ENCODE assay signal across 11 mouse cellular contexts in genomic region chr7:101466581-101467081, GRCm38 (mm10). TPM values are rescaled to one million over a fixed set of nuclear protein-coding genes. Genes with fewer than 3 reads are reported as not detected.
DNase-seq lines count a peak whose midpoint lies in the region; ATAC-seq and TF ChIP-seq lines count a peak whose summit lies in the region.
"Had no signal": no experiment of that assay in that cellular context is flagged by ENCODE, and none has a peak within 500 bp of the region (broad histone marks: within the 10 kb centered on the region; RNA-seq: fewer than 3 reads in every experiment).

No protein-coding gene starts in this region.

- 0 out of 2 replicates have a peak, but pooled peaks have one; percentile 55 for TF ChIP-seq EP300 in heart, adult 2 months (IDR thresholded peaks at IDR 0.05; ENCODE audit: insufficient read depth, low read depth, low read length)
- no peak for TF ChIP-seq EP300 in stomach, postnatal 0 days (optimal IDR thresholded peaks at IDR 0.05)

- no peak overlapping the region for H3K9ac ChIP-seq in heart, adult 2 months (ENCODE audit: low read depth, low read length)
- H3K9ac ChIP-seq in stomach, postnatal 0 days (ENCODE audit: low read length) = no peak overlapping the region

- H3K27me3 ChIP-seq in heart, adult 2 months (ENCODE audit: control insufficient read depth, insufficient read depth, low read length) = no peaks in the 10 kb centered on the region
- no peaks in the 10 kb centered on the region for H3K27me3 ChIP-seq in testis, adult 2 months (ENCODE audit: control insufficient read depth, insufficient read depth, low read length)
- no peaks in the 10 kb centered on the region for H3K27me3 ChIP-seq in stomach, postnatal 0 days (ENCODE audit: control insufficient read depth, insufficient read depth, low read length)

- TF ChIP-seq POLR2A in heart, adult 2 months (IDR thresholded peaks at IDR 0.05; ENCODE audit: insufficient read depth, low read depth, low read length) = no peak
- no peak for TF ChIP-seq POLR2A in testis, adult 2 months (IDR thresholded peaks at IDR 0.05; ENCODE audit: control insufficient read depth, low read depth, low read length)

- 45% methylated on average over 6 of the region's 6 CpGs for WGBS in heart, adult 2 months
- 83% methylated on average over 6 of the region's 6 CpGs for WGBS in stomach, postnatal 0 days

- H3K79me2 ChIP-seq in heart, adult 2 months (replicated peaks; ENCODE audit: control insufficient read depth, insufficient read depth, low read length) = no peaks in the 10 kb centered on the region

- H3K4me3 ChIP-seq in heart, adult 2 months = no peak overlapping the region
- peak overlapping the region; percentile 69; the same call in 1 of the 2 replicates for H3K4me3 ChIP-seq in testis, adult 2 months (ENCODE audit: control insufficient read depth, low read depth, low read length)
- H3K4me3 ChIP-seq in stomach, postnatal 0 days (ENCODE audit: low read depth, low read length) = no peak overlapping the region

- H3K27ac ChIP-seq in heart, adult 2 months = peak overlapping the region; percentile 73
- H3K27ac ChIP-seq in testis, adult 2 months (ENCODE audit: control insufficient read depth, insufficient read depth, low read depth, low read length) = no peak overlapping the region
- H3K27ac ChIP-seq in stomach, postnatal 0 days (replicated peaks) = 0 out of 2 replicates have a peak overlapping the region, but pooled peaks have one; percentile 8

- H3K4me2 ChIP-seq in stomach, postnatal 0 days (replicated peaks; ENCODE audit: low read depth) = no peak overlapping the region

- peaks cover 8% of the 10 kb centered on the region for H3K36me3 ChIP-seq in heart, adult 2 months (ENCODE audit: control insufficient read depth, insufficient read depth, low read length)
- H3K36me3 ChIP-seq in testis, adult 2 months (ENCODE audit: control insufficient read depth, insufficient read depth, low read length) = no peaks in the 10 kb centered on the region
- H3K36me3 ChIP-seq in stomach, postnatal 0 days (ENCODE audit: control insufficient read depth, insufficient read depth, low read length) = no peaks in the 10 kb centered on the region
- H3K36me3 ChIP-seq: G1E had no signal

- H3K9me3 ChIP-seq in stomach, postnatal 0 days (ENCODE audit: control insufficient read depth, low read length) = no peaks in the 10 kb centered on the region
- H3K9me3 ChIP-seq: G1E had no signal

- ATAC-seq in stomach, postnatal 0 days (ENCODE audit: low FRiP score, low TSS enrichment) = peak; percentile 55

- DNase-seq in heart, adult 2 months = peak; percentile 37 to 59
- DNase-seq in heart, postnatal 36 days = no peak
- no peak for DNase-seq in testis, postnatal 14 days (ENCODE audit: low spot score)
- DNase-seq in lung, adult 18-20 months = peak; percentile 82 to 91
- no peak for DNase-seq in stomach, postnatal 0 days (ENCODE audit: low spot score)
- no peak for DNase-seq in urinary bladder, adult 2 months (ENCODE audit: low spot score)
- DNase-seq in left cerebral cortex, adult 11 months (ENCODE audit: low spot score) = no peak
- DNase-seq: cerebellum, adult 8-10 months had no signal

- intact Hi-C loops in heart, adult 2 months (cut with DNase I) = no loop called here
- intact Hi-C loops in heart, postnatal 36 days (cut with DNase I) = no loop called here

- TF ChIP-seq CTCF in heart, adult 2 months (IDR thresholded peaks at IDR 0.05) = peak; percentile 33; the same call in 1 of the 2 replicates
- TF ChIP-seq CTCF in testis, adult 2 months (IDR thresholded peaks at IDR 0.05; ENCODE audit: control insufficient read depth, insufficient read depth, insufficient replicate concordance, low read depth, low read length) = no peak
- TF ChIP-seq CTCF in stomach, postnatal 0 days (IDR thresholded peaks at IDR 0.05; ENCODE audit: low read depth) = 0 out of 2 replicates have a peak, but pooled peaks have one; percentile 2

- H3K4me1 ChIP-seq in heart, adult 2 months (ENCODE audit: control insufficient read depth, insufficient read depth, low read length) = peaks cover 48% of the 10 kb centered on the region
- peaks cover 12% of the 10 kb centered on the region for H3K4me1 ChIP-seq in testis, adult 2 months (ENCODE audit: control insufficient read depth, insufficient read depth, low read length)
- H3K4me1 ChIP-seq in stomach, postnatal 0 days (replicated peaks; ENCODE audit: control insufficient read depth, insufficient read depth) = 0 out of 2 replicates have a peak, but pooled peaks cover 6% of the 10 kb centered on the region

RNA-seq across cellular contexts. Expression of gene Pde2a, which starts 45.1 kb away (rescaled TPM):
- 10 to 100 TPM; 56.0 to 57.1 TPM for total RNA-seq in heart, adult 2 months (2021)
- polyA plus RNA-seq in heart, adult 2 months (2012; rRNA removed) = 41.6 and 57.0 TPM in 2 replicates
- total RNA-seq in heart, postnatal 36 days (2021) = 10 to 100 TPM; 51.8 to 74.3 TPM
- 7.4 and 10.3 TPM in 2 replicates for polyA plus RNA-seq in testis, adult 2 months (2012; rRNA removed)
- 9.2 and 9.5 TPM in 2 replicates for polyA plus RNA-seq in stomach, postnatal 0 days (2015; fragmentation: Nextera tagmentation; extraction: Ambion mirVana)
- polyA plus RNA-seq in urinary bladder, adult 2 months (2012; rRNA removed) = 30.4 and 53.1 TPM in 2 replicates
- polyA plus RNA-seq: G1E had no signal

RNA-seq across cellular contexts. Expression of gene Gm45837, which starts 55.9 kb away (rescaled TPM):
- total RNA-seq in heart, adult 2 months (2021) = not detected
- polyA plus RNA-seq in heart, adult 2 months (2012; rRNA removed) = not detected in 2 replicates
- total RNA-seq in heart, postnatal 36 days (2021) = not detected
- not detected in 2 replicates for polyA plus RNA-seq in testis, adult 2 months (2012; rRNA removed)
- 0.24 TPM in 1 of 2 replicates, not detected in the other for polyA plus RNA-seq in stomach, postnatal 0 days (2015; fragmentation: Nextera tagmentation; extraction: Ambion mirVana)
- 1.5 TPM in 1 of 2 replicates, not detected in the other for polyA plus RNA-seq in urinary bladder, adult 2 months (2012; rRNA removed)
- total RNA-seq: G1E; left cerebral cortex, postnatal 25 days had no signal

Comparison
In these comparisons a context has a peak if more than half of its experiments do, and no peak if none do; other contexts are left out.
1. DNase-seq: peak in heart, adult 2 months (2 of 2) and lung, adult 18-20 months (2 of 2); none in heart, postnatal 36 days (0 of 2), testis, postnatal 14 days (single experiment), stomach, postnatal 0 days (single experiment), urinary bladder, adult 2 months (single experiment) and left cerebral cortex, adult 11 months (single experiment).